Mouse (Mus musculus) testis, postnatal 14 days (tissue): Measurements from ENCODE around the gene Gm11627.

Experiments
- DNase-seq: peaks from one replicate; pipeline ENCODE4 v3.0.0; 2021; ENCODE audit warnings: low spot score

The Gm11627 gene

GRCm38 (mm10) chr11:102602816-102603495 is 23.7 kb upstream of the Gm11627 start:
- no peak for DNase-seq

GRCm38 (mm10) chr11:102599912-102600311 is 20.7 kb upstream of the Gm11627 start:
- DNase-seq: no peak

GRCm38 (mm10) chr11:102595341-102595820 is 16.1 kb upstream of the Gm11627 start:
- DNase-seq: no peak

GRCm38 (mm10) chr11:102587554-102587953 is 8.3 kb upstream of the Gm11627 start:
- DNase-seq: no peak

DNA sequence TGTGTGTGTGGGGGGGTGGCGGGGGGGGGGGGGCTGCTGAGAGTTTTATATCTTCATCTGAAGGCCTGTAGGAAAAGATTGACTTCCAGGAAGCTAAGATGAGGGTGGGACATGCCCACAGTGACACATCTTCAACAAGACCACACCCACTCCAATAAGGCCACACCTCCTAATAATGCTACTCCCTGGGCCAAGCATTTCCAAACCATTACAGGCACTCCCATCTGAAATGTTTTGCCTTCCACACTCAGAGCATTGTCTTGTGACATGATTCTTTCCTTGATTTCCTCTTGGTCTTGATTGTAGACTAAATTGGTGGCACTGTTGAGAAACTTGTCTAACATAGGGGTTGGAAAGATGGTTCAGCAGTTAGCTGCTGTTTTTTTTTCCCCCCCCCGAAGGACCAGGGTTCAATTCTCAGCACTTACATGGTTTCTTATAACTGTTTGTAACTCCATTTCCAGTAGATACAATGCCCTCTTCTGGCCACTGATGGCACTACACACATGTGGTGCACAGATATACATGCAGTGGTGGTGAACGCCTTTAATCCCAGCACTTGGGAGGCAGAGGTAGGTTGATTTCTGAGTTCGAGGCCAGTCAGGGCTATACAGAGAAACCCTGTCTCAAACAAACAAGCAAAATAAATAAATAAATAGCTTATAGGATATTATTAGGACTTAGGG is 7.3 kb upstream of the Gm11627 start:
- DNase-seq: no peak

GRCm38 (mm10) chr11:102582736-102583135 is 3.5 kb upstream of the Gm11627 start:
- DNase-seq: no peak

DNA sequence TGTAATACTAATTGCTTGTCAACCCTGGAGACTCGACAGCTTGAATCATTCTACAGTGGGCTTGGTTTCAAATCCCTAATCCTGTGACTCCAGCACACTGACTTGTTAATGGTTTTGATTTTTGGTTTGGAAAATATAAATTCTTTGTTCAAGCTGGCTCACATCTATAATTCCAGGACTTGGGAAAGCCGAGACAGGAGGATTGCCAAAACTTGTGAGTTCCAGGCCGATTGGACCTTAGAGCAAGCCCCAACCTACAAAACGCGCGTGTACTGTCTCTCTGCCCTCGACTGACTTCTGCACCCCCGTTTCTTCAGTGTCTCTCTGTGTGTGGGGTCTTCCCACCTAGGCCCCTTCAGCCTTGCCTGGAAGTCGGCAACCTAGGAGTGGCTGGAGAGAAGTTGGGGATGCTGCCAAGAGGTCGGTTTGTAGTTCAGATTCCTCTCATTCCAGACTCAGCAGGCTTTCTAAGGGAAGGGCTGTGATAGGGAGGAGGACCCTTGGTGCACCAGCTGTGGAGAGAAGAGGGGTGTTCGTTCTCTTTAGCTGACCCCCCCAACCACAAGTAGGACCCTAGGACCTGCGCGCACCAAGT is 2.9 kb upstream of the Gm11627 start:
- no peak for DNase-seq

- DNase-seq: no peak
Measured at GRCm38 (mm10) chr11:102581281-102582015, 2.2 kb upstream of the Gm11627 start.

- DNase-seq: no peak
Measured at GRCm38 (mm10) chr11:102580034-102580330, 721 bp upstream of the Gm11627 start.

GRCm38 (mm10) chr11:102578341-102579118 is 731 bp downstream of the Gm11627 start:
- peak; percentile 83 for DNase-seq

DNA sequence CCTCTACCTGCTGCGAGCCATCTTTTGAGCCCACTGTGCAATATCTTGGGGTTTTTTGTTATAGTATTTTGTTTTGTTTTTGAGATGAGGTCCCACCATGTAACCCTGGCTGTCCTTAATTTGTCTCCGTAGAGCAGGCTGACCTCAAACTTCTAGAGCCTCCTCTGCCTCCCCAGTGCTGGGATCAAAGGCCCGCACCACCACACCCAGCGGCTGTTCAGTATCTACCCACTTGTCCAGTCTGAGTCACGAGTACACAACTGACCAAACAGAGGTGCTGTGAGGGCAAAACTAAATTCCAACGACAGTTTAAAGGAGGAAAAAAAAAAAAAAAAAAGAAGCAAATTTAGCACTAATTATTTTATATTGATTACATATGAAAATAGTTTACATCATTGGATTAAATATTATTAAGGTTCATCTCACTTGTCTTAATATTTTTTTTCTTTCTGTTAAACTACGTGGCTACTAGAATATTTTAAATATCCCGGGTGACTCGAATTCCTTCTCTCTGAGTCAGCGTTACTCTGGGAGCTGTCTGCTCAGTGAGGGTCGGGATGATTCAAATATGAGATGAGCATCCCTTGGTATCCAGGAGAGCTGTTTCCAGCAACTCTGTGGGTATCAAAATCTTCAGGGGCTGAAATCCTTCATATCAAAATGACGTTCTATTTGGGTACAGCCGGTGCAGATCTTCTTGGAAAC is 3.1 kb downstream of the Gm11627 start:
- DNase-seq: no peak

- no peak for DNase-seq
Measured at GRCm38 (mm10) chr11:102575034-102575433, 4.2 kb downstream of the Gm11627 start.

GRCm38 (mm10) chr11:102572866-102573663 is 6.2 kb downstream of the Gm11627 start:
- peak; percentile 83 for DNase-seq

GRCm38 (mm10) chr11:102568756-102569377 is 10.4 kb downstream of the Gm11627 start:
- no peak for DNase-seq

DNA sequence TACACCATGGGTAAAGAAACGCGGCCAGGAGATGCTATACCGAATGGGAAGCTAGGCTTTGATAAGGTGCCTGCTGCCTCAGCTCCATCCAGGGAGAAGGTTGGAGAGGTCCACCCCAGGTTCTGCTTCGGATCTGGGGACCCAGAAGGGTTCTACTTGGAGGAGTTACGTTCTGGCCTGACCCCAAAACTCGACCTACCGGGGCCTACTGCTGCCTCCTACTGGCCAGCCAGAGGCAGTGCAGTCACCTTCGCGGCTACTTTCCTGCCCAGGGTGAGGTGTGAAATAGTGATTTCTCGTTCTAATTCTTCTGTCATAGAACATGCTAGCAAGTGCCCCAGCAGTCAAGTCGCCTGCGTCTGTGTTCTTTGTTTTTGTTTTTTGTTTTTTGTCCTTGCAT is 11.1 kb downstream of the Gm11627 start:
- peak; percentile 69 for DNase-seq

GRCm38 (mm10) chr11:102567723-102568122 is 11.5 kb downstream of the Gm11627 start:
- peak; percentile 81 for DNase-seq

DNA sequence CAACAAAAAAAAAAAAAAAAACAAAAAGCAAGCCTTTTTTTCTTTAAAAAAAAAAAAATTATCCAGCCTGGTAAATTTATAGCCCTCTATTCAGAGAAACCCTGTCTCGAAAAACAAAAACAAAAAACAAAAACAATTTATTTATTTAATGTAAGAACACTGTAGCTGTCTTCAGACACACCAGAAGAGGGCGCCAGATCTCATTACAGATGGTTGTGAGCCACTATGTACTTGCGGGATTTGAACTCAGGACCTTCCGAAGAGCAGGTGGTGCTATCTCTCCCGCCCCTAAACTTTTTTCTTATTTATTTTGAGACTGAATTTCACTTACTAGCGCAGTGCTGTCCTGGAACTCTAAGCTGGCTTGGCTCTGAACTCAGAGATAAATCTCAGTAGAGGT is 12.1 kb downstream of the Gm11627 start:
- DNase-seq: no peak

DNA sequence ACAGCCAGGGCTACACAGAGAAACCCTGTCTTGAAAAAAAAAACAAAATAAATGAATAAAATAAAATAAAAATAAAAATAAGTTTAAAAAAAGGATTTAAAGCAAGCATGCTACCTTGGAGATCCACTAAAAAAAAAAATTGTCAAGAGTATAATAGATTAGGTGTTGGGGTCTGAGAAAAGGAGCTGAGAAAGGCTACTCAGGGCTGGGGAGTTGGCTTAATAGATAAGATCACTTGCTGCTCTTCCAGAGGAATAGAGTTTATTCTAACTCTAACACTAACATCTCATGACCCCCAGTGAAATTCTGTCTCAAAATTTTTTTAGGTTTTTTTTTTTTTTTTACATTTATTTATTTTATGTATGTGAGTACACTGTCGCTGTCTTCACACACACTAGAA is 13.0 kb downstream of the Gm11627 start:
- no peak for DNase-seq

DNA sequence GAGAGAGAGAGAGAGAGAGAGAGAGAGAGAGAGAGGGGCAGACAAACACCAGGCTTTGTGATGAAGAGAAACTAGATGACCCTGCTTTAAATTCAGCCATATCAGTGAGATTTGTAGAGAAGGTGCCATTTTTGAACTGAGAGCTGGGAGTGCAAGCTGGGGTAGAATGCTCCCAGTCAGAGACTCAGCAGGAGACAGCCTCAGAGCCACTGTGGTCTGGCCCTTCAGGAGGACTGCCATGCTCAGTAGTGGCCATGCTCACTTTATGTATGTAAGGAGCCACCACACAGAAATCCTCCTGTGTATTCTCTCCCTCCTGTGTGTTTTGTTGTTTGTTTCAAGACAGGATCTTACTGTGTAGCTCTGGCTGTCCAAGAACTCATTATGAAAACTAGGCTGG is 13.5 kb downstream of the Gm11627 start:
- no peak for DNase-seq
